Comparison of ENCODE assay signal across 20 mouse cellular contexts in genomic region chr15:83638196-83638899, GRCm38 (mm10). TPM values are rescaled to one million over a fixed set of nuclear protein-coding genes. Genes with fewer than 3 reads are reported as not detected.
DNase-seq lines count a peak whose midpoint lies in the region; ATAC-seq and TF ChIP-seq lines count a peak whose summit lies in the region.
"Had no signal": no experiment of that assay in that cellular context is flagged by ENCODE, and none has a peak within 500 bp of the region (broad histone marks: within the 10 kb centered on the region; RNA-seq: fewer than 3 reads in every experiment).

No protein-coding gene starts in this region.

- H3K4me1 ChIP-seq in heart, embryonic 11.5 days (ENCODE audit: control insufficient read depth, insufficient read depth, low read length): peaks cover 22% of the 10 kb centered on the region
- H3K4me1 ChIP-seq in E14TG2a.4 (replicated peaks; ENCODE audit: low read depth, low read length): peaks cover 64% of the 10 kb centered on the region
- H3K4me1 ChIP-seq in liver, postnatal 0 days (ENCODE audit: insufficient read depth): no peaks in the 10 kb centered on the region
- H3K4me1 ChIP-seq: forebrain, embryonic 15.5 days; hindbrain, embryonic 15.5 days had no signal

- H3K27ac ChIP-seq in heart, embryonic 11.5 days (ENCODE audit: low read depth, low read length): peak overlapping the region; percentile 43; the same call in 1 of the 2 replicates
- no peak overlapping the region for H3K27ac ChIP-seq in liver, postnatal 0 days (ENCODE audit: low read depth)
- H3K27ac ChIP-seq: forebrain, embryonic 15.5 days; hindbrain, embryonic 15.5 days; kidney, postnatal 0 days; lung, embryonic 15.5 days; neural tube, embryonic 12.5 days had no signal

- H3K9me3 ChIP-seq in heart, embryonic 11.5 days (replicated peaks; ENCODE audit: control insufficient read depth, low read length): no peaks in the 10 kb centered on the region
- H3K9me3 ChIP-seq in E14TG2a.4 (ENCODE audit: low read length): no peaks in the 10 kb centered on the region
- H3K9me3 ChIP-seq in liver, postnatal 0 days (ENCODE audit: low read length): no peaks in the 10 kb centered on the region
- H3K9me3 ChIP-seq: forebrain, embryonic 15.5 days; hindbrain, embryonic 15.5 days; lung, embryonic 15.5 days; neural tube, embryonic 12.5 days had no signal

- H3K36me3 ChIP-seq in heart, embryonic 11.5 days (ENCODE audit: control insufficient read depth, insufficient read depth, low read length): no peaks in the 10 kb centered on the region
- no peaks in the 10 kb centered on the region for H3K36me3 ChIP-seq in E14TG2a.4 (ENCODE audit: insufficient read depth, low read length)
- H3K36me3 ChIP-seq in liver, postnatal 0 days (replicated peaks; ENCODE audit: insufficient read depth, low read length): no peaks in the 10 kb centered on the region
- H3K36me3 ChIP-seq: forebrain, embryonic 15.5 days; hindbrain, embryonic 15.5 days; lung, embryonic 15.5 days had no signal

- WGBS in heart, embryonic 11.5 days (ENCODE audit: insufficient replicate concordance): 69% methylated on average over 20 of the region's 20 CpGs
- 82% methylated on average over 20 of the region's 20 CpGs for WGBS in liver, postnatal 0 days (ENCODE audit: insufficient replicate concordance)

- H3K9ac ChIP-seq in heart, embryonic 11.5 days (ENCODE audit: low read depth, low read length): no peak overlapping the region
- H3K9ac ChIP-seq in liver, postnatal 0 days (replicated peaks): no peak overlapping the region
- H3K9ac ChIP-seq: forebrain, embryonic 15.5 days; hindbrain, embryonic 15.5 days; lung, embryonic 15.5 days; neural tube, embryonic 12.5 days had no signal

- ATAC-seq in heart, embryonic 11.5 days (replicated peaks; ENCODE audit: insufficient number of reproducible peaks, low FRiP score, low TSS enrichment): no peak
- no peak for ATAC-seq in liver, postnatal 0 days
- ATAC-seq: forebrain, embryonic 15.5 days; intestine, embryonic 16.5 days; midbrain, embryonic 16.5 days had no signal

- no peak for DNase-seq in heart, adult 11 months
- peak; percentile 76 for DNase-seq in adrenal gland, adult 2 months
- peak; percentile 39 for DNase-seq in embryo, embryonic 11 days
- DNase-seq in liver, postnatal 0 days: no peak
- no peak for DNase-seq in ovary, postnatal 36 days (ENCODE audit: low spot score)
- DNase-seq in kidney, postnatal 10 days: no peak
- DNase-seq: B cell, adult 2 months; cerebellum, adult 9-10 months; layer of hippocampus, adult 9-11 months; right cerebral cortex, postnatal 25 days; thymus, postnatal 14 days had no signal

- H3K4me2 ChIP-seq in heart, embryonic 11.5 days: no peak overlapping the region
- no peak overlapping the region for H3K4me2 ChIP-seq in liver, postnatal 0 days (ENCODE audit: low read depth, low read length)
- H3K4me2 ChIP-seq: forebrain, embryonic 15.5 days; hindbrain, embryonic 15.5 days; lung, embryonic 15.5 days; neural tube, embryonic 12.5 days had no signal

- no peak overlapping the region for H3K4me3 ChIP-seq in heart, embryonic 11.5 days (ENCODE audit: low read depth, low read length)
- peak overlapping the region; percentile 62 for H3K4me3 ChIP-seq in E14TG2a.4 (replicated peaks; ENCODE audit: low read length)
- H3K4me3 ChIP-seq in liver, postnatal 0 days (ENCODE audit: low read depth, low read length): no peak overlapping the region
- H3K4me3 ChIP-seq: forebrain, embryonic 15.5 days; hindbrain, embryonic 15.5 days; lung, embryonic 15.5 days; neural tube, embryonic 12.5 days had no signal

- TF ChIP-seq CTCF in E14TG2a.4 (conservative IDR thresholded peaks at IDR 0.05; ENCODE audit: low read length): no peak
- no peak for TF ChIP-seq CTCF in liver, postnatal 0 days (IDR thresholded peaks at IDR 0.05; ENCODE audit: low read depth)

- TF ChIP-seq EP300 in liver, postnatal 0 days (IDR thresholded peaks at IDR 0.05; ENCODE audit: low read depth): no peak

- H3K27me3 ChIP-seq in heart, embryonic 11.5 days (ENCODE audit: control insufficient read depth, insufficient read depth, low read length): no peaks in the 10 kb centered on the region
- H3K27me3 ChIP-seq in E14TG2a.4 (ENCODE audit: insufficient read depth, low read length): peaks cover 34% of the 10 kb centered on the region
- H3K27me3 ChIP-seq in liver, postnatal 0 days (ENCODE audit: insufficient read depth, low read length): no peaks in the 10 kb centered on the region
- H3K27me3 ChIP-seq: forebrain, embryonic 15.5 days; hindbrain, embryonic 15.5 days; neural tube, embryonic 12.5 days had no signal

RNA-seq across cellular contexts. Expression of gene Ttll12, which starts 43.4 kb away (rescaled TPM):
- 30.4 and 31.1 TPM in 2 replicates for polyA plus RNA-seq in heart, embryonic 11.5 days (2014; fragmentation: Nextera tagmentation; extraction: Ambion mirVana)
- total RNA-seq in adrenal gland, adult 2 months (2021): 10 to 100 TPM; 31.7 to 46.2 TPM
- polyA plus RNA-seq in adrenal gland, adult 2 months (2012; rRNA removed): 47.4 and 48.0 TPM in 2 replicates
- 10.9 and 12.9 TPM in 2 replicates for polyA plus RNA-seq in liver, postnatal 0 days (2015; fragmentation: Nextera tagmentation; extraction: Ambion mirVana)

Comparison
In these comparisons a context has a peak if more than half of its experiments do, and no peak if none do; other contexts are left out.
1. DNase-seq: peak in adrenal gland, adult 2 months (single experiment) and embryo, embryonic 11 days (single experiment); none in heart, adult 11 months (single experiment), liver, postnatal 0 days (single experiment), ovary, postnatal 36 days (single experiment) and kidney, postnatal 10 days (single experiment).